Mouse (Mus musculus) ES-Bruce4 (cell line): Measurements from ENCODE around the gene Lamb3.

Experiments used
- CTCF ChIP-seq: IDR thresholded peaks from one replicate; pipeline ENCODE4 v1.8.1; 2011; ENCODE audit warnings: low read depth, low read length
- POLR2A ChIP-seq: IDR thresholded peaks from one replicate; pipeline ENCODE4 v1.8.1; 2011; ENCODE audit warnings: low read length; ENCODE audit not compliant: insufficient read depth

- no peak for TF ChIP-seq CTCF
- TF ChIP-seq POLR2A: no peak
These were observed 108.9 kb downstream of the Lamb3 start for GRCm38 (mm10) chr1:193316358-193316750.
